7 mouse cellular contexts compared by ENCODE assay signal in the genomic region with DNA sequence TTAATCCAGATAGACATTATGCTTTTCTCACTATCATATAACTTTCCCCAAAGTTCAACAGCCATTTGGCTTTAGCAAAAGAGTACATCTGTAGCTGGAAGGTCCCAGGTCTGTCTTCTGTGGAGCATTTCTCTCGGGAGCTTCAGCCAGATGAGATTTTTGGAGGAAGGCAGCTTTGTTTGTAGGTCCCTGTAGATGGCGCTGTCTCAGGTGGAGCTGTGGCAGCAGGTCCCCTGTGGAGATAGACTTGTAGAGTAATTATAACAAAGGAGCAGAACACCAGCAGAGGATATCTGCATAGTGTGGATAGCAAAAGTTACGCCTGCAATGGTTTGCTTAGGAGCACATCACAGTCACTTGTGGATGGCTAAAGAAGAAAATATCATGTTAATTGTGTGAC.
A peak's percentile ranks its signal among the peaks of the same experiment; 100 is the strongest.
DNase-seq lines count a peak whose midpoint lies in the region; ATAC-seq and TF ChIP-seq lines count a peak whose summit lies in the region.
"Not testable (repeated sequence)": the region's sequence is repeated elsewhere in the genome, so short reads cannot be mapped to it uniquely, and the experiment has no call there.

No protein-coding gene starts in this region.

- ATAC-seq in hindbrain, embryonic 15.5 days (ENCODE audit: low FRiP score, low read depth); lung, embryonic 14.5 days (ENCODE audit: insufficient read depth); midbrain, postnatal 0 days (ENCODE audit: low FRiP score): not testable (repeated sequence)

- not testable (repeated sequence) for TF ChIP-seq POLR2A in heart, adult 2 months (IDR thresholded peaks at IDR 0.05; ENCODE audit: insufficient read depth, low read depth, low read length)

- H3K36me3 ChIP-seq in embryonic facial prominence, embryonic 10.5 days (replicated peaks); heart, adult 2 months (ENCODE audit: control insufficient read depth, insufficient read depth, low read length); hindbrain, embryonic 15.5 days; lung, embryonic 14.5 days (ENCODE audit: insufficient read depth); midbrain, postnatal 0 days (ENCODE audit: insufficient read depth, low read length): not testable (repeated sequence)

- intact Hi-C loops in heart, adult 2 months (cut with DNase I), result not testable (repeated sequence)

- TF ChIP-seq CTCF in heart, adult 2 months (IDR thresholded peaks at IDR 0.05), result peak; percentile 20; the same call in 1 of the 2 replicates
- peak; percentile 28; the same call in 1 of the 2 replicates for TF ChIP-seq CTCF in lung, embryonic 14.5 days (IDR thresholded peaks at IDR 0.05; ENCODE audit: low read depth)
- TF ChIP-seq CTCF in midbrain, postnatal 0 days (IDR thresholded peaks at IDR 0.05), result peak; percentile 65

- H3K27me3 ChIP-seq in embryonic facial prominence, embryonic 10.5 days (replicated peaks; ENCODE audit: low read depth, poor library complexity, severe bottlenecking), result peaks cover 50% of the 10 kb centered on the region
- not testable (repeated sequence) for H3K27me3 ChIP-seq in heart, adult 2 months (ENCODE audit: control insufficient read depth, insufficient read depth, low read length); hindbrain, embryonic 15.5 days; lung, embryonic 14.5 days (ENCODE audit: insufficient read depth, low read length); midbrain, postnatal 0 days (ENCODE audit: insufficient read depth, low read length)

- not testable (repeated sequence) for H3K9ac ChIP-seq in heart, adult 2 months (ENCODE audit: low read depth, low read length); hindbrain, embryonic 15.5 days; lung, embryonic 14.5 days; midbrain, postnatal 0 days (replicated peaks; ENCODE audit: low read length, poor library complexity, severe bottlenecking)

- H3K4me1 ChIP-seq in embryonic facial prominence, embryonic 10.5 days; heart, adult 2 months (ENCODE audit: control insufficient read depth, insufficient read depth, low read length); hindbrain, embryonic 15.5 days (replicated peaks); lung, embryonic 14.5 days (ENCODE audit: insufficient read depth); midbrain, postnatal 0 days (ENCODE audit: insufficient read depth, low read length): not testable (repeated sequence)

- H3K9me3 ChIP-seq in embryonic facial prominence, embryonic 10.5 days; hindbrain, embryonic 15.5 days; lung, embryonic 14.5 days (ENCODE audit: low read depth, low read length); midbrain, postnatal 0 days (ENCODE audit: low read length): not testable (repeated sequence)

- H3K4me3 ChIP-seq in embryonic facial prominence, embryonic 10.5 days, result peak overlapping the region; percentile 60; the same call in 1 of the 2 replicates
- H3K4me3 ChIP-seq in heart, adult 2 months; hindbrain, embryonic 15.5 days: not testable (repeated sequence)
- 0 out of 2 replicates have a peak overlapping the region, but pooled peaks have one; percentile 40 for H3K4me3 ChIP-seq in lung, embryonic 14.5 days (ENCODE audit: low read depth, low read length)
- H3K4me3 ChIP-seq in midbrain, postnatal 0 days (ENCODE audit: low read depth, low read length), result 0 out of 2 replicates have a peak overlapping the region, but pooled peaks have one; percentile 22

- not testable (repeated sequence) for H3K79me2 ChIP-seq in heart, adult 2 months (replicated peaks; ENCODE audit: control insufficient read depth, insufficient read depth, low read length)

- H3K27ac ChIP-seq in embryonic facial prominence, embryonic 10.5 days (replicated peaks); heart, adult 2 months; hindbrain, embryonic 15.5 days (replicated peaks); lung, embryonic 14.5 days (ENCODE audit: low read depth); midbrain, postnatal 0 days (ENCODE audit: low read depth, low read length): not testable (repeated sequence)

- peak; percentile 7 to 27 for DNase-seq in cerebellum, adult 18-20 months
- DNase-seq in embryonic facial prominence, embryonic 10.5 days (ENCODE audit: low spot score), result peak; percentile 16
- DNase-seq in heart, adult 2 months, result not testable (repeated sequence)
- DNase-seq in layer of hippocampus, adult 11-12 months (ENCODE audit: low spot score), result peak; percentile 2
- peak; percentile 2 for DNase-seq in lung, embryonic 14.5 days
- DNase-seq in midbrain, postnatal 0 days (ENCODE audit: low spot score), result peak; percentile 57

- not testable (repeated sequence) for TF ChIP-seq EP300 in heart, adult 2 months (IDR thresholded peaks at IDR 0.05; ENCODE audit: insufficient read depth, low read depth, low read length)

- H3K4me2 ChIP-seq in hindbrain, embryonic 15.5 days, result peak overlapping the region; percentile 54
- H3K4me2 ChIP-seq in lung, embryonic 14.5 days, result peak overlapping the region; percentile 50; the same call in 1 of the 2 replicates
- peak overlapping the region; percentile 44; the same call in 1 of the 2 replicates for H3K4me2 ChIP-seq in midbrain, postnatal 0 days (ENCODE audit: low read depth, low read length, poor library complexity, severe bottlenecking)

- WGBS in embryonic facial prominence, embryonic 10.5 days, result 24% methylated on average over 3 of the region's 3 CpGs
- WGBS in heart, adult 2 months, result 30% methylated on average over 3 of the region's 3 CpGs
- WGBS in hindbrain, embryonic 15.5 days, result 26% methylated on average over 3 of the region's 3 CpGs
- 20% methylated on average over 3 of the region's 3 CpGs for WGBS in lung, embryonic 14.5 days
- WGBS in midbrain, postnatal 0 days, result 24% methylated on average over 3 of the region's 3 CpGs
